Mouse (Mus musculus) cerebellum, postnatal 4 days (tissue): ENCODE results near the gene Rpl18.

ENCODE experiments used
- DNase-seq, 2 experiments: peaks; one replicate each; pipeline ENCODE4 v3.0.0; 2022; ENCODE audit warnings: low spot score in 2 of 2, mixed read lengths in 1 of 2

Gene Rpl18

DNA sequence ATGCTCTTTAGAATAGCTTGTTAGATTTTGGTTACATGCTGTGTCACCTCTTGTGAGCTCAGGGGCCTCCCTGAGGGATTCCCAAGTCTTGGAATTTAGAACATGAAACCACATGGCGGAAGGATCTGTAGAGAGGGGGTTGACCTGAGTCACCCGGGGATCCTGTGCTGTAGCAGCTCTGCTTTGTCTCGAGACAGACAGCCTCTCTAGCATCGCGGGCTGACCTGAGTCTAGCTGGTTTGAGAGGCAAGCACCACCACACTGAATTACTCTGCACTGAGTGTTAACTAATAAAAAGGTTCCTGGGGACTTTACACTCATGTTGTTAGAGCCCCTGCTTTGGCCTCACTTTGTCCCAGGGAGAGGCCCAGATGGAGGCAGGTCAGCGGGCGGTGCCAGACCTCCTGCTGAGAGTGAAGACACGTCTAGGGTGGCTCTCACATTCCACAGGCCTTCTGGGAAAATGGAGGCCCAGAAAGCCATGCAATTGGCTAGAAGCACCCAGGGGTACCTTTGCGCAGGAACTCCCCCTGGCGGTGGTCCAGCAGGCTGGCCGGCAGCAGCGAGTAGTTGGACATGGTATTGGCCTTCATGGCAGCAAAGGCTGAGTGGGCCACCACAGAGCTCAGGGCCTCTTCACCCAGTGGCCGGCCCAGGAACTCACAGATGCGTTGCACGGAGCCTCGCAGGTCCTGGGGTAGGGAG is 15.6 kb downstream of the Rpl18 start:
- peak in 1 of 2 experiments; percentile 53 for DNase-seq

DNA sequence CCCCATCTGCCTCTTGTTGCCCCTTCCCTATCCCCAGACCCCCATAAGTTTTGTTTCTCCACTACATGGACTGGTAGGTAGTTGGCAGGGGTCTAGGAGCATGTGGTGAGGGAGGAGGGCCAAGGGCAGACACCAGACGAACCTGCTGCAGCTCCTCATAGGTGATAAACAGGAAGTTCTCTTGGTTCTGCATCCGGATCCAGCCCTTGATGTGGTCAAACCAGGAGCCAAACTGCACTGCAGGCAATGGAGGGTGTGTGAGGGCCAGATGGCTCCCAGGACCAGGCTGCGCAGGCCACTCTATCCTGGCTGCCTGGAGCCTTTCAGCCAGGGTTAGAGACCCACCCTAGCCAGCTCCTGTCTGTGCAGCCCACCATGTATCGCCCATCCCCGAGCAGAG is 18.2 kb downstream of the Rpl18 start:
- no peak for DNase-seq

DNA sequence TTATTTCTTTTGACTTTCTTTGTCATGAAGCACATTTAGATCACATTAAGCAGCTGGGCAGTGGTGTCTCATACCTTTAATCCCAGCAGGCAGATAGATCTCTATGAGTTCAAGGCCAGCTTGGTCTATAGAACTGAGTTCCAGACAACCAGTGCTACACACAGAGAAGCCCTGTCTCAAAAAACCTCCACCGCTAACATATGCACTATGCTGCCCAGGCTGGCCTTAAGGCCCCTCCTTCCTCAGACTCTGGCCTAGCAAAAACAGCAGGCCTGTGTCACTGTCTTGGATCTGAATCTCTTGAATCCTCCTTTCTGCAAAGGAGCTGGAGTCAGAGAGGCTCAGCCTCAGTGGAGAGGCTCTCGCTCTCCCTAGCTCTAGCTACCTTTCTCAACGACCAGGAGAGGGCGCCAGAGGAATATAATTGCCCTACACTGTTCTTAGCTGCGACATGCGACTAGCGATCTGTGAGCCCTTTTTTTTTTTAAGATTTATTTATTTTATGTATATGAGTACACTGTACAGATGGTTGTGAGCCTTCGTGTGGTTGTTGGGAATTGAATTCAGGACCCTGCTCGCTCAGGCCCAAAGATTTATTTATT is 24.0 kb downstream of the Rpl18 start:
- DNase-seq, result peak; percentile 62 to 84

DNA sequence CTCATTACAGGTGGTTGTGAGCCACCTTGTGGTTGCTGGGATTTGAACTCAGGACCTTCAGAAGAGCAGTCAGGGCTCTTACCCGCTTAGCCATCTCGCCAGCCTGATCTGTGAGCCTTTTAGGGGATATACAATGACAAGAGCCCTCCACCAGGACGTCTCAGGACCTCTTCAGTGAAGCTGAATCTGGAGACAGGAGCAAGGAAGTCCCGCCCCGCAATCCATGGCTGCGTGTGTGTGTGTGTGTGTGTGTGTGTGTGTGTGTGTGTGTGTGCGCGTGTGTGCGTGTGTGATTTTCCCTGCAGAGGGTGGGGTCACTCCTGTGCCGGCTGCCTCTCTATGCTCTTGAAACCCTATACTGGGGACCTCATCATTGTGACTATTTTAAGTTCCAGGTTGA is 24.6 kb downstream of the Rpl18 start:
- DNase-seq, result no peak

DNA sequence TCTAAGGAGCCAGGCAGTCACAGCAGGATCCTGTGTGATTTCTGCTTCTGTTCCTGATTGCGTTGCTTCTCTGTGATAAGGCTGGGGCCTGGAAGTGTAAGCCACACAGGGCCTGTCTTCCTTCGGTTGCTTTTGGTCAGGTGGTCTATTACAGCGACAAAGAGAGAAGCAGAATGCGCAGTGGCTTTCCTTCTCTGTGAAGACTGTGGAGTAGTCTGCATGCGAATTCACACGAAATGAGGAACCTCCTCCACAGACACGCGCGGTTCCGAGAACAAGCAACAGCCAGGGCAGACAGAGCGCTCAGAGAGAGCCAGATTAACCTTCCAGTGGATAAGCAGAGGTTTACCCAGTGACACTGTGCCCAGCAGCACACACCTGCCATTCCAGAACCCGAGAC is 26.1 kb downstream of the Rpl18 start:
- no peak for DNase-seq

DNA sequence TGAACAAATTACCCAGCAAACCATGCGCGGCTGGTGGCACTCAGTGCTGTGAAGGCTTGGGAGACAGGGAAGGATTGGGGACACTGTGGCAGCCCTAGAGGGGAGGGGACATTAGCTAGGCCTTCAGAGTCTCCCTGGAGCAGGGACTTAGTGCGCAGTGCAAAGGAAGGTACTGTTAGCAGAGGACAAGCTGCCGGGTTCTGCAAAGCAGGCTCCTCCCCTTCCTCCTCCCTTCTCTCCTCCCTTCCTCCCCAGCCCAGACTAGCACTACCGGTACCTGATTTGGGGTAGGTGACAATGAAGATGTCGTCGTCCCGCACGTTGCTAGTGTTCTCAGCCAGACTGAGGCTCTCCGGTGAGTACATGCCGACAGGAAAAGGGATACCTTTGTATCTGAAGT is 26.5 kb downstream of the Rpl18 start:
- no peak for DNase-seq

DNA sequence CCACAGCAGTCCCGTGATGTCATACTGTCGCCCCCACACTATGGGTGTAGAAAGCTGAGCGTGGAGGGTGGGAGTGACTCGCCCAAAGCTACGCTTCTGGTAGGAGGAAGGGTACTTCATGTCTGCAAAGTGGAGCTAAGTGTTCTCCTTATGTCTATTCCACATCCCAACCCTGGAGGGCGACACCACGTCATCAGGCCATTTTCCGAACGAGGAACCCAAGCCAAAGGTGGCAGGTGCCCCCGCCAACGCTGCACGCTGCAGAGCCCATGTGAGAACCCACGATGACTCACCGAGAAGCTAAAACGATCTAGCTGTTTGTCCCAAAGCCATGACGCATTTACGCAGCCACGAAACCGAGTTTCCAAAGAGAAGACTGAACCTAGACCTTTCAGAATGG is 27.1 kb downstream of the Rpl18 start:
- DNase-seq, result no peak

DNA sequence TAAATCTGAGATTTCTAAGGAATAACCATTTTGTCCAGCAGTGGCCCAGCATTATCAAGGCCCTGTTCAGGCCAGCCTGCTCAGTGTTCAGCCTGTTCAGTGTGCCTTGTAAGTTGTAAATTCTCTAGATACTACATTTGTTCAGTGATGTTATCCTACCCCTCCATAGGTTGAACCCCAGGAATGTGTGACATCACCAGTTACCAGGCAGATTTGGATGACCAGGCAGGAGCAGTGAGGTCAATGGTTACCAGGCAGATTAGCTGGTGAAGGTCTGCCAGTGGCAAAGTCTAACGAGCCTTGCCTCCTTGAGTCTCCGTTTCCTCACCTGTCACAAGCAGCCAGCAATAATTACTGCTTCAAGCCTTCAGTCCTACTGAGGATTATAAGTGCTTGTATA is 29.1 kb downstream of the Rpl18 start:
- peak; percentile 64 to 70 for DNase-seq

DNA sequence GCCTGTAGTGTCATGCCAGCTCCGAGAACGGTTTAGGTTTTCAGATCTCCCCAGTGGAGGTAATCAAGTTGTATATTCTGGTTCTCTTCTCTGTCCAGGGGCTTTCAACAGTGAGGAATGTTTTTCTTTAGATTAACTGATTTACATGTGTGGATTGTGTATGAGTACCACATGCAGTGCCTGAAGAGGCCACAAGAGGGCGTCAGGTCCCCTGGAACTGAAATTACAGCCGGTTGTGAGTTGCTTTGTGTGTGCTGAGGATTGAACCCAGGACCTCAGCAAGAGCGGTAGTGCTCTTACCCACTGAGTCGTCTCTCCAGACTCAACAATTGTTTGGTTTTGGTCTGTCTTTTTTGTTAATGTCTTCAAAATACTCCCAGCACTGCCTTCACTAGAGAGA is 31.3 kb downstream of the Rpl18 start:
- DNase-seq, result no peak

DNA sequence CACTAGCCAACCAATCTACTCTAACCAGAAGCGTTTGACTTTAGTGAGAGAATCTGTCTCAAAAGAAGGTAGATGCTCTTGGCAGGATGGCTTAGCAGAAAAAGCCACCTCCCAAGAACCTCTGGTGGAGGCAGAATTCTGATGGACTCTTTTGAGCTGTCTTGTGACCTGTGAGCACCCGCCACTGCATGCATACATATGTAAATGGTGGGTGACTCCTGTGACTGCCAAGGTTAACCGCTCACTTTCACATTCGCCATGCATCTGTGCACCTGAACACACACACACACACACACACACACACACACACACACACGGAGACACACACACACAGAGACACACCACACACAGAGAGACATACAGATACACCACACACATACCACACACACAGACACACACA is 32.2 kb downstream of the Rpl18 start:
- no peak for DNase-seq

DNA sequence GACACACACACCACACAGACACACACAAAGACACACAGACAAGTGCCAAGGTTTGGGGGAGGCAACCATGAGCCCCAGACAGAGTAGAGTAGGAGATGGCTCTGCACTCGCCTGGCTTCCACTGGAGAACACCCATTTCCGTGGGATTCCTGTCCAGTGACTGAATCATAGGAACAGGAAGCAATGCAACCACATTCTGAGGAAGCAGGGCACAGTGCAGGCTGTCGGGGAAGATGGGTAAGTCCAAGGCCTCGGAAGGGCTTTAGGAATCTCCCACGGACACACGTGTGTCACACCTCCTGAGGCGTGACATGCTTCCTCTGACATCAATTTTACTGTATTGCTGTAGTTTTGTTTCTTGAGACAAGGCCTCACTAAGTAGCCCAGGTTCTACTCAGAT is 32.9 kb downstream of the Rpl18 start:
- no peak for DNase-seq

DNA sequence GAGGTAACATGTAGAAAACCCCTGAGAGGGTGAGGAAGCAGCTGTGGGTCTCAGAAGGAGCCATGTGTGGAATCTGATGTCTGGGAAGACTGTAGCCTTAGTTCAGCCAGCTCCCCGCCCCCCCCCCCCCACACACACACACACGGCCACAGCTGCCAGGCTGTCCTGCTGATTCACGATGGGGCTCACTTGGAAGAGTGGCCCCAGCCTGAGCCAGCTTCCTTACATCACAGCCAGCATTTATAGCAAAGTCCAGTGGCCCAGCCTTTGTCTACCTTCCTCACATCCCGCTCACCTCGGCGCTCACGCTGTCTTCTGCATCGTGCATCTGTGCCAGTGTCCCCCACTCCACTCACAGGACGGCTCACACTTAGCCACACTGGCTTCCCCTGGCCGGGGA is 34.1 kb downstream of the Rpl18 start:
- no peak for DNase-seq

DNA sequence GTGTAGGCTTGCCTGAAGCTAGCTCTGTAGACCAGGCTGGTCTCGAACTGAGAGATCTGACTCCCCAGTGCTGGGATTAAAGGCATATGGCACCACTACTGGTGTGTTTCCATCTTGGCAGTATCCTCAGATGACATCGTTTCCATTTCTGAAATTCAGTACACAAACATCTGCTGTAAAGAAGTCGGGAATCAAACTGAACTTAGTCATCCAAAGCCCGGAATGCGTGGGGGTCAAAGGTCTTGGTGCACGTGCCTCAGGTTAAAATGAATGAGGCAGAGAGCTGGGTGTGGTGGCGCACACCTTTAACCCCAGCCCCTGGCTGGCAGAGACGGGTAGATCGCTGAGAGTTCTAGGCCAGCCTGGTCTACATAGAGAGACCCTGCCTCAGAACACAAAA is 34.9 kb downstream of the Rpl18 start:
- no peak for DNase-seq

DNA sequence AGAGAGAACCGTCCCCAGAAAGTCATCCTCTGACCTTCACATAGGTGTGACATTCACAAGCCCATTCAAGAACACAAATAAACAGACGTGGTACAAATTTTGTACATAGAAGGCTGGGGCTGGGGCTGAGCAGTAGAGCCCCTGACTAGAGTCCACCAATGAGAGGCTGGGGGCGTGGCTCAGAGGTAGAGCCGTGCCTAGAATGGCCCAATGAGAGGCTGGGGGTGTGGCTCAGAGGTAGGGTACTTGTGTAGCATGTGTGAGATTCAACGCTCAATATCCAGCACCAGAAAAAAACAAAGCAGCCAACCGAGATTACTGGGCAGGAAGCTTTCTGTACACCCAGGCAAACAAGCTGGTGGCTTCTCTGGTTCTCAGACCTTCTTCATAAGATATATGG is 40.4 kb downstream of the Rpl18 start:
- DNase-seq, result no peak

DNA sequence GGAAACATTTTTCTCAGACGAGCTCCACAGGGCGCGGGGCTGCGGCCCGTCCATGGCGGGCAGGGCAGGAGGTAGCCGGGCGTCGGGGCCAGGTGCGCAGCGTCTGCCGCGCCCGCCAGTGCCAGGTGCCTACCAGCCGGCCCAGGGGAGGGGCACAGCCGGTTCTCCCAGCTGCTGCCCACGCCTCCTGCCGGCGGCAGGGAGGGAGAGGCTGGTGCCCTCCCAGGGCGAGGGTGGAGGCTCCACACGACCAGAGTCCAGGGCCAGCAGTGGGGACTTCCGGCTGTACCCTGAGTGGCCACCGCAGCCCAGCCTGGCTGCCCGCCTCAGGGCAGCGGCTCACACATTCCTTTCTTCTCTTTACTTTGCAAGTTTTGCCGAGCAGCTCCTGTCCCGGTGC is 44.1 kb downstream of the Rpl18 start:
- no peak for DNase-seq

DNA sequence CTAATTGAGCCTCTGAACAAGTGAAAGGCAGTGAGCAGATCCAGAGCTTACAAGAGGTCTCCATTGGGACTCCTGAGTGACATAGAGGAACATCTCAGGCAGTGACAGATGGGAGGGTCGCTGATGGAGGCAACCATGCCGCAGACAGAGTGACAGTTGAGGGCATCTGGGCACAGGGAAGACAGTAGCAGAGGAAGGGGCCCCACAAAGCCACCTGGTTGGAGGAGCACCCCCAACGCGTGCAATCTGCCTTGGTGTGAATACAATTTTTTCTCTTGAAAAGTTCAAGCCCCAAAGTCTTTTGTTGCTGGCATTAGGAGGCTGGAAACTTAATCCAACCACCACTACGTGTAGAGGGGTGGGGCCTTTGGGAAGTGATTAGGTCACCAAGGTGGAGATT is 44.9 kb downstream of the Rpl18 start:
- no peak for DNase-seq

DNA sequence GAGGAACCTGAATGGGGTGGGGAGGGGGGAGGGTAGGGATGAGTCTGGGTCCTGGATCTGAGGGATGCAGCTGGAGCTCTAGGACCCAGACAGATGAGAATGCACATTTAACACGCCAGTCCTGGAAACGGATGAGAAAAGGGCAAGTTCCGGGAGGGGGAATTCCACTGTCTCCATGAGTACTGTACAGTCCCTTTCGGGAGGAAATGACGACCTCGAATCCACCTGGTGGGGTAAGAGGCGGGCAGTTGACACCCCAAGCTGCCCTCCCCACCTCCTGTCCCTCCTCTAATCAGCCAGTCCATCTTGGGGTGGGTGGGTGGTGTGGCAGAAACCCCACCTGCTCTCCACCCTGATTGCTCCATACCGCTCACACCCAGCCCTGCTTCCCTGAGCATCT is 50.7 kb downstream of the Rpl18 start:
- no peak for DNase-seq

DNA sequence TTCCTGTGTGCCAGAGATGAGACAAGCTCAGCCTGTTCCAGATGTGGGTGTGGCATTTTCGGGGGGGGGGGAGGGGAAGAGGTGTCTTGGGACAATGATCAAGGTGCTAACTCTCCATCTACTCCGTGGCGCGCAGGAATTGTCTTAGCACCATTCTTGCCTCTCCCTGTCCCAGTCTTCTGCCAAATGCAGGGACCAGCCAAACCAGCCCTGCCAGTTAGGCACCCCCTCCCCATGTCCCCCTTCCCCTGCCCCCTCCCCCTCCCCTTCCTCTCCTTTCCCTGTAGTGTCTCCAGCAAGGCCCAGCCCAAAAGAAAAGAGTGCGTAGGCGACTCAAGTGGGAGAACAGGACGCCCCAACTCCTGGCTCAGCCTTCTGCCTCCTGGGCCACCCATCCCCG is 51.5 kb downstream of the Rpl18 start:
- no peak for DNase-seq

DNA sequence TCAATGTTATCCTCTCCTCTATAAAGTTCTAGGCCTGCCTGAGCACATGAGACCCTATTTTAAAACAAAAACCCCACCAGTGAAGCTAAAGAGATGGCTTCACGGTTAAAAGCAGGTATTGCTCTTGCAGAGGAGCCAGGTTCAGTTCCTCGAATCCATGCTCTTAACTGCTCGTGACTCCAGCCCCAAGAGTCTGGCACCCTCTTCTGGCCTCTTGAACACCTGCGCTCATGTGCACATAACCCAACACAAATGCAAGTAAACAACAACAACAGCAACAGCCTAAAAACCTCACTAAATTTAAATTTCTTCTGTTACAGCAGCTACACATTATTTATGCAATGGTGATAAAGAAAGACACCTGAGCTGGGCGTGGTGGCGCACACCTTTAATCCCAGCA is 52.2 kb downstream of the Rpl18 start:
- DNase-seq, result no peak
